Mouse (Mus musculus) cortical plate, adult 2 months (tissue): ENCODE results near the gene Ankrd39.

Experiments used
- CTCF ChIP-seq: fragments of 200-500 bp; IDR thresholded peaks from 2 replicates; pipeline ENCODE4 v1.5.1; 2011; ENCODE audit warnings: mild to moderate bottlenecking, control low read depth, low read length; ENCODE audit not compliant: insufficient read depth; ENCODE audit errors: extremely low read depth
- POLR2A ChIP-seq: fragments of 200-500 bp; IDR thresholded peaks from 2 replicates; pipeline ENCODE4 v1.6.1; 2011; ENCODE audit warnings: mild to moderate bottlenecking, low read length, control low read depth; ENCODE audit not compliant: insufficient read depth; ENCODE audit errors: extremely low read depth

DNA sequence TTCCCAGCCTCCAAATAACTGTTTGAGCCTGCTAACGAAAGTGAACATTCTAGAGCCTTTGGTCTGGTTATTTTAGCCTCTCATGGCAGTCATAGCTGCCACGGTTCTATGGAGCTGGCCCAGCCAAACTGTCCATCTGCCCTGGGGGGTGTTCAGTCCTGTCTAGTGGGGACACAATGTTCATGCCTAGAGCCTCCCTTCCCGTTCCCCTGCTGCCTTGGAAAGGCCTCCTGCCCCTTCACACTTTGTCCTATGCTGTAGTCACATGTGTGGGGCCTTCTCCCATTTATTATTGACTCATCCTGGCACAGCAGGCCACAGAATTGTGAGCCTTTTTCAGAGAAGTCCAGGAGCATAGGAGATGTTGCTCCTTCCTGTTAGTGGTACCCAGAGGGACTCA lies 29.0 kb downstream of the Ankrd39 start:
- TF ChIP-seq POLR2A (no peak), CTCF (no peak)
